Mouse (Mus musculus) lung, postnatal 0 days (tissue): ENCODE data around the gene 1700012B09Rik. TPM values are rescaled to one million over a fixed set of nuclear protein-coding genes. Genes with fewer than 3 reads are reported as not detected.

Experiments used
- ATAC-seq: fragments of 200-750 bp; cut with Nextera tagmentation; 2 replicates; pipeline ENCODE4 v1.8.0; 2017; ENCODE audit warnings: moderate library complexity
- DNase-seq: peaks from one replicate; pipeline ENCODE4 v3.0.0-alpha.2; 2016; ENCODE audit warnings: low spot score
- H3K27ac ChIP-seq: fragments of 300-500 bp; sonication (generic); 2 replicates; pipeline ENCODE4 v1.5.1; 2014; ENCODE audit warnings: antibody characterized with exemption, mild to moderate bottlenecking, low read length, mixed read lengths
- H3K27me3 ChIP-seq: fragments of 300-500 bp; sonication (generic); replicated peaks from 2 replicates; pipeline ENCODE4 v1.6.1; 2014; ENCODE audit warnings: low read length, mixed read lengths; ENCODE audit not compliant: insufficient read depth
- H3K36me3 ChIP-seq: fragments of 300-500 bp; sonication (generic); 2 replicates; pipeline ENCODE4 v1.6.1; 2014; ENCODE audit warnings: low read length, mixed read lengths; ENCODE audit not compliant: insufficient read depth
- H3K4me1 ChIP-seq: fragments of 300-500 bp; sonication (generic); 2 replicates; pipeline ENCODE4 v1.6.1; 2014; ENCODE audit warnings: antibody characterized with exemption, low read depth, low read length, mixed read lengths; ENCODE audit not compliant: insufficient read depth
- H3K4me2 ChIP-seq: fragments of 300-500 bp; sonication (generic); replicated peaks from 2 replicates; pipeline ENCODE4 v1.6.1; 2014; ENCODE audit warnings: low read depth, mild to moderate bottlenecking, low read length, moderate library complexity, mixed read lengths
- H3K4me3 ChIP-seq: fragments of 300-500 bp; sonication (generic); 2 replicates; pipeline ENCODE4 v1.5.1; 2014; ENCODE audit warnings: low read depth, low read length
- H3K9ac ChIP-seq: fragments of 300-500 bp; sonication (generic); replicated peaks from 2 replicates; pipeline ENCODE4 v1.6.1; 2014; ENCODE audit warnings: low read depth, mild to moderate bottlenecking
- H3K9me3 ChIP-seq: fragments of 300-500 bp; sonication (generic); 2 replicates; pipeline ENCODE4 v1.6.1; 2016; ENCODE audit warnings: low read length, mixed read lengths
- CTCF ChIP-seq: IDR thresholded peaks from 2 replicates; pipeline ENCODE4 v1.5.1; 2016; ENCODE audit warnings: antibody characterized with exemption, mild to moderate bottlenecking
- EP300 ChIP-seq: IDR thresholded peaks from 2 replicates; pipeline ENCODE4 v1.6.1; 2016; ENCODE audit warnings: antibody characterized with exemption, mild to moderate bottlenecking, control low read depth
- WGBS: fragments of 180-500 bp; shearing (Covaris S2); extraction: QIAGEN DNeasy Blood & Tissue Kit; methylation state at CpG from one replicate; pipeline ENCODE4 v1.1.7; 2014; 5-methylcytosine and 5-hydroxymethylcytosine counted together
- polyA plus RNA-seq: library from polyadenylated mRNA; unstranded; fragments of >200 nt; fragmentation: Nextera tagmentation; extraction: Ambion mirVana; gene quantifications from 2 replicates; pipeline ENCODE4 v1.2.1, GENCODE M21; 2015

Gene 1700012B09Rik
- polyA plus RNA-seq: 11.9 and 12.5 TPM in 2 replicates

DNA sequence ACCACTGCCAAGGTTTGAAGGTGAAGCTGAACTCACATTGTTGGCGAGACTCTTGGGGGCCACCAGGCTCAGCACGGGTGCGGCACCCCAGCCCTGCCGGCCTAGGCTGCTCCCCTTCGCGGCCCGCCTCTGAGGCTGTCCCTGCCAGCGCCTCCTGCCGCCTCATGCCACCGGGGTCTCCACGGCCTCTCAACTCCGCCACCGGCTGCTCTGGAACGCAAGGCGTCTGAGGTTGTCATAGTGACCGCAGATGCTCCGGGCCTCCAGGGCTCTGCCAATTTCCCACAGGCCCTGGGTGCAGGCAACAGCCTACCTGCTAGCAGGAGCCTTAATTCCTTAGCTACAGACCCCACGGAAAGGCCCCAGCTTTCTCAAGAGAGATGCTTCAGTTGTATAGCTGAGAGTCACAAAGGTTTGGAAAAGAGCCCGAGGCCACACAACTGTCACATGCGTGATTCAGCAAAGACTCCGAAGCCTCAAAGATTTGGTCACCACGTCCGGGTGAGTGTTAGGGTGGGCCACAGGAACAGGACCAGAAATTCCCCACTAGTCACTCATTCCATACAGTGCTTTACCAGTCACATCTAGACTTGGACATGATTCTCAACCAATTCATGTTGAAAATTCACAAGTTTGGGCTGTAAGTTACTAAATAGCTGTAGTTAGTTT, at the start of gene 1700012B09Rik:
TSS of gene 1700012B09Rik (minus strand) at position 228 of the 669 bp plus-strand sequence.
- no peaks in the 10 kb centered on the region for H3K27me3 ChIP-seq
- TF ChIP-seq CTCF: no peak
- TF ChIP-seq EP300: no peak
- DNase-seq: no peak
- no peak within 1 kb of the TSS for H3K27ac ChIP-seq
- H3K9me3 ChIP-seq: no peaks in the 10 kb centered on the region
- no peak within 1 kb of the TSS for H3K9ac ChIP-seq
- no peaks in the 10 kb centered on the region for H3K4me1 ChIP-seq
- peak; percentile 26; the same call in 1 of the 2 replicates for ATAC-seq
- no peak within 1 kb of the TSS for H3K4me2 ChIP-seq
- H3K4me3 ChIP-seq: no peak within 1 kb of the TSS
- WGBS: 17% methylated on average over 23 of the region's 23 CpGs
- H3K36me3 ChIP-seq: no peaks in the 10 kb centered on the region

DNA sequence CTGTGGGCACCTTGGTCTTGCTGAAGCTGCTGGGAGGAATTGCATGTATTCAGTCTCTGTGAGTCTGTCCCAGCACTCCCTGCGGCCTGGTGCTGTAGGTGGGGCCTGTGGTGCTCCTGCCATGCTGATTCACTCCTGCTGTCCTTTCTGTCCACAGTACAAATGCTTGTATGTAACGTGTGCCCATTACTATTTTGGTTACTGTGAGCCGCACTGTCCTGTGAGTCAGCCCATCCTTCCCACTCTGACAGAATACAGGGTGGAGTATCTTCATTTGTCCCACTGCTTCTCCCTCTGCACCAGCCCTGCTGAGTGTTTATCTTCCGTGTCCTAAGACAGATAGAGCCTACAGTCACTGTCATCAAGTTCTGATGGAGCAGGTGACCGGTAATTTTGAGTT, 39.3 kb upstream of the 1700012B09Rik start:
- WGBS: 95% methylated on average over 5 of the region's 5 CpGs
- Histone ChIP-seq H3K9ac (no peak overlapping the region), H3K36me3 (peaks cover 6% of the 10 kb centered on the region; the same call in 1 of the 2 replicates), H3K9me3 (no peaks in the 10 kb centered on the region), H3K4me3 (no peak overlapping the region), H3K27me3 (no peaks in the 10 kb centered on the region), H3K27ac (no peak overlapping the region), H3K4me2 (no peak overlapping the region), H3K4me1 (no peaks in the 10 kb centered on the region)
- TF ChIP-seq EP300: no peak
- no peak for TF ChIP-seq CTCF
- DNase-seq (no peak), ATAC-seq (no peak)

DNA sequence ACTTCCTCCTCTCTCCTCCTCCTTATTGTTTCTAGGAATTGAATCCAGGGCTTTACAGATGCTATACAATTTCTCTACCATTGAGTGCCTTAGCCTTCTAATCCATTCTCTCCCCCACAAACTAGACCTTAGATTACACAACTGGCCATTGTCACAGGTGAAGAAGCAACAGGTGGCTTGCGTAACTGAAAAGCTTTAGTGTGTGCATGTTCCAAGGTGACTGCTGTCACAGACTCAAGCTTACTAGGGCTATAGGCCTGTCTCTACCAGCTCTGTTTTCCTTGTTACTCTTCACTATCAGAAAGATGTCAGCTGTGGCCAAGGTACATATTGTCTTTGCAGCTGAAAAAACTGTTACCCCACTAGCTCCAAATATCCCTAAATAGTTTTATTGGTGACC, 36.0 kb upstream of the 1700012B09Rik start:
- ATAC-seq (no peak), DNase-seq (no peak)
- WGBS: 100% methylated on average over 1 of the region's 1 CpGs
- Histone ChIP-seq H3K9ac (no peak overlapping the region), H3K4me2 (no peak overlapping the region), H3K4me3 (no peak overlapping the region), H3K4me1 (no peaks in the 10 kb centered on the region), H3K36me3 (peaks cover 6% of the 10 kb centered on the region), H3K27me3 (no peaks in the 10 kb centered on the region), H3K9me3 (no peaks in the 10 kb centered on the region), H3K27ac (no peak overlapping the region)
- TF ChIP-seq EP300 (no peak), CTCF (no peak)

DNA sequence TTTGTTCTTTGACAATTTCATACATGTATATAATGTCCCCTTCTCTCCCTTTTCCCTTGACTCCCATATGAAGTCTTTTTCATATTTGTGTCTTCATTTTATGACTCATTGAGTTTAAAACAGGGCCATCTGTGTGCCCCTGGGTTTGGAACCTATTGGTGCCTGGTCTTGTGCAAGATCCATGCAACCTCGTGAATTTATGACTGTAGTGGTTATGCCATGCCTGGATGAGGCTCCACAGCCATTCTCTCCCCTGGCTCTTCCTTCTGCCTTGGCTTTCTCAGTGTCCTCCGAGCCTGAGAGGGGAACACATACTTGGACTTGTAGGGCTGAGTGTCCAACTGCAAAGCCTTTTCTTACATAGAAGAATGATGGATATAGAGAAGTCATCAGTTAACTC, 34.9 kb upstream of the 1700012B09Rik start:
- TF ChIP-seq CTCF (no peak), EP300 (no peak)
- no peak overlapping the region for H3K4me2 ChIP-seq
- no peaks in the 10 kb centered on the region; the same call in 1 of the 2 replicates for H3K36me3 ChIP-seq
- no peak overlapping the region for H3K27ac ChIP-seq
- WGBS: 87% methylated on average over 2 of the region's 2 CpGs
- no peak overlapping the region for H3K4me3 ChIP-seq
- ATAC-seq: no peak
- no peak overlapping the region for H3K9ac ChIP-seq
- no peaks in the 10 kb centered on the region for H3K9me3 ChIP-seq
- H3K4me1 ChIP-seq: no peaks in the 10 kb centered on the region
- H3K27me3 ChIP-seq: no peaks in the 10 kb centered on the region
- no peak for DNase-seq

DNA sequence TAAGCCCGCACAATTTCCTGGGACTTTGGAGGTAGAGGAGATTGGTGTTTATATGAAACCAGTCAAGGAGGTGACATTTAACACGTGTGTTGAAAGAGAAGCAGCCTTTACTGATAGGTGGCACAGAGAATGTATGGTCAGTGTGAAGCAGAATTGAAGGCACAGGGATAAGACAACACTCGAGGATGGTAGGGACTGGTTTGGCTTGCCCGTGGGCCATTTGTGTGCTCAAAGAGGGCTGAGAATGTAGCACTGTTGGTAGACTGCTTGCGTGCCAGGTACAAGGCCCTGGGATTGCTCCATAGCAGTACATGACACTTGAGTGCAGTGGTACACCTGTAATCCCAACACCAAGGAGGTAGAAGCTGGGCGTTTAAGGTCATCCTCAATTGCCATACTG, 16.5 kb upstream of the 1700012B09Rik start:
- Histone ChIP-seq H3K27ac (no peak overlapping the region), H3K9ac (no peak overlapping the region), H3K9me3 (no peaks in the 10 kb centered on the region), H3K4me1 (no peaks in the 10 kb centered on the region), H3K4me2 (no peak overlapping the region), H3K4me3 (no peak overlapping the region), H3K36me3 (peaks cover 5% of the 10 kb centered on the region; the same call in 1 of the 2 replicates), H3K27me3 (no peaks in the 10 kb centered on the region)
- ATAC-seq (no peak), DNase-seq (no peak)
- 79% methylated on average over 6 of the region's 6 CpGs for WGBS
- TF ChIP-seq EP300 (no peak), CTCF (no peak)

DNA sequence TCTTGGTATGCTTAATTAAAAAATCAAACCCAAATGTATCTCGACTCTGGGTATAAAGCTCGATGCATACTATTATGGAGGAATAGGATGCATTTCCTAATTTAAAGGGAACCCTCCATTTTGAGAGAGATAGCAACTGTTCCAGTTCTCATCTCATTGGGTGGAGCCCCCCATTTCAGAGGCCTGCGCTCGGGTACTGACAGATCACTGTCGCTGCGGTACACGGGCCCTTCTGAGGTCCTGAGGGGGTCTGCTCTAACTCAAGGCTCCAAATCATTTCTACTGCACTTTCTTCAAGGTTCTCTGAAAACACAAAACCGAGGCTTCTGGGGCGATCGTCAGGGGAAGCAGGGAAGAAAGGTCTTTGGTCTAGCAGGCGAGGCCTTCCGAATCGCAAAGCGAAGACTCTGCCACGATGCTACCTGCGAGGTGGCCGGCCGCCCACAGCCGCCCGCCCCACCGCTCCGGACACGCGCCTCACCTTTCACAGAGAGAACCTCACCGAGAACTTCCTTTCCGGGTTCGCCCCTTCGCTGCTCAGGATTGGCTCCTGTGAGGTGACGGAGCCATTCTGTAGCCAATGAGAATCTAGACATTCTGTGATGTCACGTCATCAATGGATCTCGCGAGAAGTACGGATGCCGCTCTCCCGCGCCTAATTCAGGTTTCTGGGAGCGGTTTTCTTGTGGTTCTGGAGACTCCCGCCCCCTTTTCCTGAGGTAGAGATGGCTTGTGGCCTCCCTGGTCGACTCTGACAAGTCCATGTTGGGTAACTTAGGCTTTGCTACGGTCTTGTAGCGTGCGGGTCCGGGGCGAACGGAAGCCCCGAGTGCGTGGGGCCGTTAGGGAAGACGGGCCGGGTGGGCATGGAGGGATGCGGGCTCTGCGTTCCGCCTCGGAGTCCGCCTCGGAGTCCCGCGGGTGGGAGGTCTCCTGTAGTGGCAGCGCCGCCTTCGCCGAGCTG, 13.5 kb upstream of the 1700012B09Rik start, which contains the start of the genes Mre11a and Ankrd49:
TSS of gene Mre11a (plus strand) at position 616 of the 964 bp plus-strand sequence.
TSS of gene Ankrd49 (minus strand) at position 818 of the 964 bp plus-strand sequence.
- Histone ChIP-seq H3K9ac (peak within 1 kb of the TSS; percentile 88), H3K4me2 (peak within 1 kb of the TSS; percentile 85), H3K4me3 (peak within 1 kb of the TSS; percentile 78), H3K4me1 (no peaks in the 10 kb centered on the region), H3K27me3 (no peaks in the 10 kb centered on the region), H3K27ac (peak within 1 kb of the TSS; percentile 92), H3K9me3 (no peaks in the 10 kb centered on the region), H3K36me3 (peaks cover 11% of the 10 kb centered on the region)
- peak; percentile 7; the same call in 1 of the 2 replicates for TF ChIP-seq CTCF
- peak; percentile 86 for TF ChIP-seq EP300
- peak; percentile 99 for DNase-seq
- peak; percentile 100 for ATAC-seq
- WGBS: under 1% methylated on average over 61 of the region's 62 CpGs
